Mouse (Mus musculus) intestine, embryonic 15.5 days (tissue): ENCODE data around the gene Hpse2. TPM values are rescaled to one million over a fixed set of nuclear protein-coding genes. Genes with fewer than 3 reads are reported as not detected.

Experiments used
- polyA plus RNA-seq: library from polyadenylated mRNA; unstranded; fragments of >200 nt; fragmentation: Nextera tagmentation; extraction: Ambion mirVana; gene quantifications from 2 replicates; pipeline ENCODE4 v1.2.1, GENCODE M21; 2015

The Hpse2 gene
- polyA plus RNA-seq, 1 experiment from 2014 or later, result 17.5 TPM

Other genes starting within 250 kb of the Hpse2 start
- 0.64 and 0.93 TPM in 2 replicates for gene Cnnm1, start 52.1 kb upstream of the Hpse2 start, polyA plus RNA-seq
- gene Got1, start 136.2 kb upstream of the Hpse2 start, polyA plus RNA-seq, result 58.7 and 60.7 TPM in 2 replicates
- gene Nkx2-3, start 224.0 kb upstream of the Hpse2 start, polyA plus RNA-seq, result 80.9 and 88.1 TPM in 2 replicates